Mouse (Mus musculus) megakaryocyte, embryonic 14.5 days (primary cell): Measurements from ENCODE around the gene Nap1l4.

Experiments used
- FLI1 ChIP-seq: IDR thresholded peaks from 2 replicates; pipeline ENCODE4 v1.6.1; 2012; ENCODE audit warnings: low read length, inconsistent platforms, mixed read lengths
- GATA1 ChIP-seq: IDR thresholded peaks from 3 replicates; pipeline ENCODE4 v1.6.1; 2012; ENCODE audit warnings: mixed read lengths, low read length, inconsistent platforms, borderline replicate concordance

DNA sequence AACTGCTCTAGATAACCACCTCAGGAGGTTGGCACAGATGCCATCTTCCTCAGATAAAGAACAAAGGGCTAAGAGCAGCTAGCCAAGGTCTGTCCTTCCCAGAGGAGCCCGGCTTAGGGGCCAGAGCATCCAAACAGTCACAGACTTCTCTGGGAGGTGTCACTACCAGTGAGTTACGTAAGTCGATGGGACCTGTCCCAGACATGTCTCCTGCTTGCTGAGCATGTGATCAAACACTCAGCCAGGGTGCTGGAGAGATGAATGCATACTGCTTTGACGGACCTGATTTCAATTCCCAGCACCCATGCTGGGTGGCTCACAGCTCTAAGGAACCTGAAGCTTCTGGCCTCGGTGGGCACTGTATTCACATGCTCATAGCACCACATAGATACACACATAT is 38.7 kb upstream of the Nap1l4 start:
- TF ChIP-seq GATA1 = no peak
- TF ChIP-seq FLI1 = no peak
